Mouse (Mus musculus) lung, postnatal 0 days (tissue): ENCODE data around the gene Fam3c.

Experiments used
- CTCF ChIP-seq: IDR thresholded peaks from 2 replicates; pipeline ENCODE4 v1.5.1; 2016; ENCODE audit warnings: antibody characterized with exemption, mild to moderate bottlenecking
- EP300 ChIP-seq: IDR thresholded peaks from 2 replicates; pipeline ENCODE4 v1.6.1; 2016; ENCODE audit warnings: antibody characterized with exemption, mild to moderate bottlenecking, control low read depth

DNA sequence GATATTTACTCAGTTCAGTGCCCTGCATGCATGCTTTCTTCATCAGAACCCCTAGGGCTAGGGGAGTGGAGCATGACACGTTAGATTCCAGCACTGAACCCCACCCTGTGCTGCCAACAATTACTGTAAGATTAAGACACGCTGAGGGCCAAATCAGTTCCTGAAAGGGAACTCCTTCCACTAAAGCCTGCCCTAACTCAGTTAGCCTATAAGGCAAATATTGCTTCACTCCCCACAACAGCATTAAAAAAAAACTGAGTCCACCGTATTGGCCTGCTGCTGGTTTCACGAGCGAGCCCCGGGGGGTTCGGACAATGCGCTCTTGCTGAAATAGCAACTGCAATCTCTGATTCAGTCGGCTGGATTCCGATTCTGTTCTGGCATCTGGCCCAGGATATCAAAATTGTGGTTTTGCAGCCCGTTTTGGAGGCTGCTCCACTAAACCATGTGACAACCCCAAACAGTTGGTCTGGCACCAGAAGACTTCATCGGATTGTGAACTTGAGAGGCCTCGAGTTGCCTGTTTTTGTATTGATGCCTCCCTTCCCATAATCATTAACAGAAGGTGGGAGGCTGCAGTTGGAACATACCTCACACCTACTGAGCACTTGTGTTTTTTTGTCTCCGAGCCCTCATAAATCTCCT, 75.7 kb downstream of the Fam3c start:
- TF ChIP-seq CTCF (no peak), EP300 (no peak)
